Mouse (Mus musculus) heart, embryonic 12.5 days (tissue): ENCODE data around the gene 1810010D01Rik. TPM values are rescaled to one million over a fixed set of nuclear protein-coding genes. Genes with fewer than 3 reads are reported as not detected.
A peak's percentile ranks its signal among the peaks of the same experiment; 100 is the strongest.

Experiments used
- ATAC-seq: fragments of 200-750 bp; cut with Nextera tagmentation; 2 replicates; pipeline ENCODE4 v1.8.0; 2017; ENCODE audit warnings: moderate TSS enrichment, moderate library complexity; ENCODE audit not compliant: insufficient number of reproducible peaks, low FRiP score
- H3K27ac ChIP-seq: fragments of 300-500 bp; sonication (generic); 2 replicates; pipeline ENCODE4 v1.5.1; 2016; ENCODE audit warnings: mild to moderate bottlenecking, moderate library complexity; ENCODE audit not compliant: poor library complexity, severe bottlenecking
- H3K27me3 ChIP-seq: fragments of 300-500 bp; sonication (generic); replicated peaks from 2 replicates; pipeline ENCODE4 v1.6.1; 2016; ENCODE audit warnings: mild to moderate bottlenecking, moderate library complexity
- H3K36me3 ChIP-seq: fragments of 300-500 bp; sonication (generic); 2 replicates; pipeline ENCODE4 v1.6.1; 2016; ENCODE audit warnings: mild to moderate bottlenecking, moderate library complexity
- H3K4me1 ChIP-seq: fragments of 300-500 bp; sonication (generic); replicated peaks from 2 replicates; pipeline ENCODE4 v1.6.1; 2016; ENCODE audit warnings: mild to moderate bottlenecking
- H3K4me2 ChIP-seq: fragments of 300-500 bp; sonication (generic); 2 replicates; pipeline ENCODE4 v1.6.1; 2016; ENCODE audit warnings: mild to moderate bottlenecking, moderate library complexity
- H3K4me3 ChIP-seq: fragments of 300-500 bp; sonication (generic); 2 replicates; pipeline ENCODE4 v1.5.1; 2016; ENCODE audit warnings: mild to moderate bottlenecking
- H3K9ac ChIP-seq: fragments of 300-500 bp; sonication (generic); 2 replicates; pipeline ENCODE4 v1.6.1; 2016; ENCODE audit warnings: mild to moderate bottlenecking, moderate library complexity
- H3K9me3 ChIP-seq: fragments of 300-500 bp; sonication (generic); replicated peaks from 2 replicates; pipeline ENCODE4 v1.6.1; 2016; ENCODE audit warnings: mild to moderate bottlenecking, moderate library complexity
- WGBS: fragments of 180-500 bp; shearing (Covaris S2); methylation state at CpG from one replicate; pipeline ENCODE4 v1.1.7; 2016; 5-methylcytosine and 5-hydroxymethylcytosine counted together
- polyA plus RNA-seq: library from polyadenylated mRNA; unstranded; fragments of >200 nt; fragmentation: Nextera tagmentation; extraction: Ambion mirVana; gene quantifications from 2 replicates; pipeline ENCODE4 v1.2.1, GENCODE M21; 2016

Gene 1810010D01Rik
- polyA plus RNA-seq, 1 experiment from 2014 or later, result 0.36 TPM

- Histone ChIP-seq H3K9me3 (no peaks in the 10 kb centered on the region), H3K4me3 (no peak overlapping the region), H3K4me2 (no peak overlapping the region), H3K4me1 (peaks cover 67% of the 10 kb centered on the region), H3K27ac (peak overlapping the region; percentile 62; the same call in 1 of the 2 replicates), H3K27me3 (no peaks in the 10 kb centered on the region), H3K9ac (no peak overlapping the region), H3K36me3 (no peaks in the 10 kb centered on the region)
- no peak for ATAC-seq
- WGBS, result 64% methylated on average over 5 of the region's 5 CpGs
Observed at GRCm38 (mm10) chr7:145195186-145195927, 12.6 kb downstream of the 1810010D01Rik start.

- Histone ChIP-seq H3K9me3 (no peaks in the 10 kb centered on the region), H3K27me3 (no peaks in the 10 kb centered on the region), H3K4me2 (no peak overlapping the region), H3K4me3 (no peak overlapping the region), H3K27ac (peak overlapping the region; percentile 62), H3K9ac (no peak overlapping the region; the same call in 1 of the 2 replicates), H3K4me1 (peaks cover 63% of the 10 kb centered on the region), H3K36me3 (no peaks in the 10 kb centered on the region)
- 38% methylated on average over 3 of the region's 3 CpGs for WGBS
- ATAC-seq, result peak; percentile 43; the same call in 1 of the 2 replicates
Observed at GRCm38 (mm10) chr7:145194455-145195161, 13.3 kb downstream of the 1810010D01Rik start.

- WGBS, result 72% methylated on average over 6 of the region's 6 CpGs
- no peak overlapping the region for H3K4me2 ChIP-seq
- no peaks in the 10 kb centered on the region for H3K36me3 ChIP-seq
- no peaks in the 10 kb centered on the region for H3K9me3 ChIP-seq
- ATAC-seq, result no peak
- no peak overlapping the region for H3K27ac ChIP-seq
- H3K4me3 ChIP-seq, result no peak overlapping the region
- no peaks in the 10 kb centered on the region for H3K27me3 ChIP-seq
- H3K4me1 ChIP-seq, result peaks cover 47% of the 10 kb centered on the region
- no peak overlapping the region for H3K9ac ChIP-seq
Observed at GRCm38 (mm10) chr7:145192836-145193235, 15.1 kb downstream of the 1810010D01Rik start.

GRCm38 (mm10) chr7:145190520-145190919, 17.4 kb downstream of the 1810010D01Rik start:
- Histone ChIP-seq H3K4me2 (no peak overlapping the region), H3K4me1 (peaks cover 24% of the 10 kb centered on the region), H3K9ac (no peak overlapping the region), H3K27ac (no peak overlapping the region), H3K9me3 (no peaks in the 10 kb centered on the region), H3K27me3 (no peaks in the 10 kb centered on the region), H3K36me3 (no peaks in the 10 kb centered on the region), H3K4me3 (no peak overlapping the region)
- no peak for ATAC-seq

- no peak for ATAC-seq
- H3K36me3 ChIP-seq, result no peaks in the 10 kb centered on the region
- no peak overlapping the region for H3K4me2 ChIP-seq
- H3K27ac ChIP-seq, result no peak overlapping the region
- H3K4me1 ChIP-seq, result peaks cover 12% of the 10 kb centered on the region
- WGBS, result 49% methylated on average over 8 of the region's 8 CpGs
- H3K9ac ChIP-seq, result no peak overlapping the region
- H3K27me3 ChIP-seq, result no peaks in the 10 kb centered on the region
- no peak overlapping the region for H3K4me3 ChIP-seq
- H3K9me3 ChIP-seq, result no peaks in the 10 kb centered on the region
Observed at GRCm38 (mm10) chr7:145189342-145189741, 18.6 kb downstream of the 1810010D01Rik start.

- Histone ChIP-seq H3K36me3 (no peaks in the 10 kb centered on the region), H3K4me1 (0 out of 2 replicates have a peak, but pooled peaks cover 3% of the 10 kb centered on the region), H3K27me3 (no peaks in the 10 kb centered on the region), H3K9ac (no peak overlapping the region), H3K4me2 (no peak overlapping the region), H3K9me3 (no peaks in the 10 kb centered on the region), H3K27ac (no peak overlapping the region), H3K4me3 (no peak overlapping the region)
- WGBS, result 48% methylated on average over 3 of the region's 3 CpGs
- ATAC-seq, result no peak
Observed at GRCm38 (mm10) chr7:145187802-145188201, 20.1 kb downstream of the 1810010D01Rik start.

- H3K27me3 ChIP-seq, result no peaks in the 10 kb centered on the region
- H3K9me3 ChIP-seq, result no peaks in the 10 kb centered on the region
- H3K4me3 ChIP-seq, result no peak overlapping the region
- no peak for ATAC-seq
- H3K27ac ChIP-seq, result no peak overlapping the region
- no peak overlapping the region for H3K4me2 ChIP-seq
- H3K4me1 ChIP-seq, result peaks cover 14% of the 10 kb centered on the region
- no peaks in the 10 kb centered on the region for H3K36me3 ChIP-seq
- no peak overlapping the region for H3K9ac ChIP-seq
- 52% methylated on average over 4 of the region's 4 CpGs for WGBS
Observed at GRCm38 (mm10) chr7:145182388-145182787, 25.5 kb downstream of the 1810010D01Rik start.

GRCm38 (mm10) chr7:145181376-145182034, 26.4 kb downstream of the 1810010D01Rik start:
- Histone ChIP-seq H3K27me3 (no peaks in the 10 kb centered on the region), H3K36me3 (no peaks in the 10 kb centered on the region), H3K4me2 (no peak overlapping the region), H3K4me3 (no peak overlapping the region), H3K9ac (no peak overlapping the region), H3K9me3 (no peaks in the 10 kb centered on the region), H3K4me1 (peaks cover 22% of the 10 kb centered on the region), H3K27ac (no peak overlapping the region)
- no peak for ATAC-seq
- WGBS, result 46% methylated on average over 11 of the region's 11 CpGs

- no peak for ATAC-seq
Observed at GRCm38 (mm10) chr7:145179691-145180091, 28.2 kb downstream of the 1810010D01Rik start.

GRCm38 (mm10) chr7:145176750-145177589, 30.9 kb downstream of the 1810010D01Rik start:
- no peaks in the 10 kb centered on the region for H3K9me3 ChIP-seq
- no peaks in the 10 kb centered on the region for H3K36me3 ChIP-seq
- ATAC-seq, result no peak
- no peak overlapping the region for H3K4me2 ChIP-seq
- peaks cover 29% of the 10 kb centered on the region for H3K4me1 ChIP-seq
- no peak overlapping the region for H3K4me3 ChIP-seq
- no peak overlapping the region for H3K9ac ChIP-seq
- H3K27me3 ChIP-seq, result no peaks in the 10 kb centered on the region
- WGBS, result 64% methylated on average over 15 of the region's 15 CpGs
- H3K27ac ChIP-seq, result no peak overlapping the region

More at GRCm38 (mm10) chr7:145179691-145180091, 28.2 kb downstream of the 1810010D01Rik start:
- Histone ChIP-seq H3K27ac (no peak overlapping the region), H3K4me1 (peaks cover 23% of the 10 kb centered on the region), H3K27me3 (no peaks in the 10 kb centered on the region), H3K4me2 (no peak overlapping the region), H3K36me3 (no peaks in the 10 kb centered on the region), H3K9ac (no peak overlapping the region), H3K9me3 (no peaks in the 10 kb centered on the region), H3K4me3 (no peak overlapping the region)
- WGBS, result 47% methylated on average over 5 of the region's 5 CpGs
